Mouse (Mus musculus) kidney, postnatal 36 days (tissue): Measurements from ENCODE around the gene Olfr1359.
"Not testable (repeated sequence)": the region's sequence is repeated elsewhere in the genome, so short reads cannot be mapped to it uniquely, and the experiment has no call there.

ENCODE experiments used
- DNase-seq, 2 experiments: peaks; one replicate each; pipeline ENCODE4 v3.0.0; 2021 to 2022; ENCODE audit warnings: mixed read lengths in 2 of 2

The Olfr1359 gene

DNA sequence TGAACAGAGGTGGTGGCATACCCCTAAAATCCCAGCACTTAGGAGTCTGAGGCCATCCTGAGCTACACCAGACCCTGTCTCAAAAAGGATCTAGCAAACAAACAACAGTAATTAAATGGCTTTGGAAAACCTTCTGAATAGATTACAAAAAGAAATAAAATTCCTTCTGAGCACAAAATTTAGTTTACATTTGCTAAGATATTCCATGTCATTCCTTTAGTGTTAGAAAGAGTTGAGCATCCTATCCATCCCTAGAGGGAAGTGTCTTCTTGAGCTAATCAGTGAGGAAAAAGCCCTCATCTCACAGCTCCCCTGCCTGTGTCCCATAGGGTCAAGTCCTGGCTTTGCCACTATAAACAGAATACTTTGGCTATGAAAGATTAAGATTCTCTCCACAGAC, at the start of gene Olfr1359:
TSS of gene Olfr1359 (plus strand) at position 301 of the 400 bp plus-strand sequence.
- DNase-seq = no peak

DNA sequence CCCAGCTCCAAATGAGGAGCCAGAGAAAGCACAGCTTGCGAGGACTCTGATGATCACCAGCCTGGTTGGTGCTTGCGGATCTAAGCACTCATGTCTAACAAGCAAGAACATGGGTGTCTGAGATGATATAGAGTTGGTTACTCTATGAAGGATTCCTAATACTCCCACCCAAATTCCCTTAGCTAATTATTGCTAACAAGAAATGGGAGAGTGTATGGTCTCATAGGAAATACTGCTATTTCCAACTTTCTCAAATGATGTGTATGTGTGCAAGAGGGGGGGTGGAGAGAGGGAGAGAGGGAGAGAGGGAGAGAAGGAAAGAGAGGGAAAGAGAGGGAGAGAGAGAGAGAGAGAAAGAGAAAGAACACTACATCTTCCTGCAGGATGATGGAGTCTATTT, 34.6 kb upstream of the Olfr1359 start, which contains the start of gene Olfr1361:
TSS of gene Olfr1361 (minus strand) at position 101 of the 400 bp plus-strand sequence.
- DNase-seq = no peak

DNA sequence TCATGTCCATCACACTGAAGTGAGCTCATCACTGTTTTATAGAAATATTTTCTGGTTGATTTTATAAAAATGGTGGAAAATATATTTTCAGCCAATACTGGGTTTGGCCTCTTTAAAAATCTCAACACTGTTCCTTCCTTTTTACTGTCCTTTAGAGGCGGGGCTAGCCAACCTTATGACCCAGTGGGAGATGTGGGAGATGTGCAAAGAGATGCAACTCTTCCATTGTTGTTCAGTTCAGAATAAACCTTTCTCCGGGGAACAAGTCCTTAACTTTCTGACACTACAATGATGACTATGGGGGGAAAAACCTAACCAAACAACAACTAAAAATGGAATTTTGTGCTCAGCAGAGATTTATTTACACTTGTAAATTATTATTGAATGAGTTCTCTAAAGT, 20.6 kb upstream of the Olfr1359 start, which contains the start of gene Olfr1360:
TSS of gene Olfr1360 (minus strand) at position 101 of the 400 bp plus-strand sequence.
- DNase-seq = no peak

DNA sequence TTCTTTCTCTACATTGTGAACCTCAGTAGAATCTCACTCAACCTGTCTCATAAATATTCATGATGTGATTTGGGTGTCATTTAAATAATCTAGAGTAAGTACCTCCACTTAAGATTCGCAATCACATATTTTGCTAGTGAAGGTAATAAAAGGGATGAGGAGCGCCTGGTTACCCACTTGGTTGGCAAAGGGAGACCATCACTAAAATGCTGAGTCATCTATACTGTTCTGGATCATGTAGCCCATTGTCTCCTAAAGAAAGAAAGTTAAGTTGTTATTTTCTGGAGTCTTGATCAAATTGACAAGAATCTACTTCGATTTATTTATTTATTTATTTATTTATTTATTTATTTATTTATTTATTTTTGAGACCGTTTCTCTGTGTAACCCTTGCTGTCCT, 8.8 kb downstream of the Olfr1359 start:
- no peak for DNase-seq

DNA sequence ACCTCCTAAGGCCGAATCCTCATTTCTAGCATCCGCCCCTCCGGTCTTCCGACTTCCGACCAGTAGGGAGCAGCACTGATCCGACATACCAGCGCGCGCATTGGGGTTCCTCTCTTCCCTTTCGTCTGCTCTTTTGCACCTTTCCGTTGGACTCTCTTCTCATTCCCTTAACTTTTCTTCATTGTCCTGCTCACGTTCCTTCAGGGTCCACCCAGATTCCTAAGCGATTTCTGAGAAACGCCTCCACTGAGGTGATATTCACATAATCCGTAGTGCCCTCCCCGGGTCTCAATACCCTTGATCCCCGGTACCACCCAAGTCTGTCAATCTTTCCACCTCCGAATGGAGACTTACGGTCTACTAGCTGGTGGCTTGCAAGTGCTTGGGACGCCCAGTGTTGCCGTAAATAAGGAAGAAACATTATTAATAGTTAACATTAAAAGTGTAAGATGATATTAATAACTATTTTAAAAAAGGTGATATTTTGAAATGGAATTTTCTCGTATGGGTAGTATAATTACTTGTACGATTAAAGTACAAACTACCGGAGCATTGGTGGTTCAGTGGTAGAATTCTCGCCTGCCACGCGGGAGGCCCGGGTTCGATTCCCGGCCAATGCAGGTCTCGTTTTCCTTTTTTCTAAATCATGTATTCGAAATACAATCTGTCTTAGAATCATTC, 12.3 kb downstream of the Olfr1359 start:
- DNase-seq = peak; percentile 87 to 93

DNA sequence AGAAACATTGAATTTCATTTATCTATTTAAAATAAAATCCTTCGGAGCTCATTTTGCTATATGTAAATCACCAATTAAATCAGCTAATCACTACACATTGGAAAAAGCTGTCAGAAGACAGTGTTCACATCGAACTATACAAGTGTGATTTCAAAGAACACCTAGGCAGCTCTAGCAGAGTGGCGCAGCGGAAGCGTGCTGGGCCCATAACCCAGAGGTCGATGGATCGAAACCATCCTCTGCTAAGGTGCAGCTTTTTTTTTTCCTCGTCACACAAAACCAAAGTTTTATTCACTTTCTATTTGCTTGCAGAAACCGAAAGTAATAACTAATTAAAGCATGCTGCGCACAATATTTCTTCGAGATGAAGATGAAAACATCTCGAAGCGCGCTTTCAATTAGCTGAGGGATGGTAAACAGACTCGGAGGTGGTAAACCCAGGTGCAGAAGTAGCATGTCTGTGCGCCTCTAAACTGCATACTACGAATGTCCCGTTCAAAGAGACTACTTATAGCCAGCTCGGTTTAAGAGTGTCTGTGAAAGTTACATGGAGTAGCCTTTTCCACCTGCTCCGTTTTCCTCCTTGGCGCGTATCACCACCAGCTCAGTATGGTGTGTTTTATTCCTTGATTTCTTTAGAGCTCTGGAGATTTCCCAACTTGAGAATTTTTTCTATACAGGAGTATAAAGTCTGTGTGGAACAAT, 13.1 kb downstream of the Olfr1359 start:
- peak; percentile 68 to 81 for DNase-seq

DNA sequence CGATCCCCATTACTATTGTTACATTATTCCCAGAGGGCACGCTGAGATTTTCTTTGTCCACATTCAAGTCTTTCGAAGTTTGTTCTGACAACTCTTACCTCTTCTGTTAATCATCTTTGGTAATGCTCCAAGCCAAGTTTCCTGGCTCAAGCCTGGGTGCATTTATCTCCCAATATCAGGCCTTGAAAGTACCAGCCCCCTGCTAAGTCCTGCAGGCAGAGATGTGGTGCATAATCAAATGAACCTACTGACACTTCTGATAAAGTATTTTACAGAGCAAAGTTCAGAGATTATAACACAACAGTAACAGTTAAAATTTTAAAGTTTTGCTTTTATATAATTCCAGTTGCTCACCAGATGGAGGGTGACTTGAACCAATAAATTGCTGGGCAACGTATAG, 13.8 kb downstream of the Olfr1359 start:
- no peak for DNase-seq

DNA sequence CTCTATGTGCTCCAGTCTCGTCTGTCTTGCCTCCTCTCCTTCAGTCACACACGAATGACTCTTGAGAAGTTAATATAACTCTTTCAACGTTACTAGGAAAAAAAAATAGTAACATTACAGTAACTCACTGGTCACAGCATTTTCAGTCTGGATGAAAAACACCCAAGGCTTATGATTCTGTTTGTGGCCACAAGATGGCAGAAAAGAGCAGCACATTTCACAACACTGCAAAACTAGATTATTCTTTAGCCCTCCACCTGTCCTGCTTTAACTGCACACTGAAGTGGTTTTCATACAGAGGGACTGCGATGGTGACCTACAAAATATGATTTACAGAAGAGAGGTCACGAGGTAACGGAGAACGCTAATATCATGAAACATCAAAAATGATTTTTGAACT, 16.8 kb downstream of the Olfr1359 start:
- peak; percentile 62 to 75 for DNase-seq

DNA sequence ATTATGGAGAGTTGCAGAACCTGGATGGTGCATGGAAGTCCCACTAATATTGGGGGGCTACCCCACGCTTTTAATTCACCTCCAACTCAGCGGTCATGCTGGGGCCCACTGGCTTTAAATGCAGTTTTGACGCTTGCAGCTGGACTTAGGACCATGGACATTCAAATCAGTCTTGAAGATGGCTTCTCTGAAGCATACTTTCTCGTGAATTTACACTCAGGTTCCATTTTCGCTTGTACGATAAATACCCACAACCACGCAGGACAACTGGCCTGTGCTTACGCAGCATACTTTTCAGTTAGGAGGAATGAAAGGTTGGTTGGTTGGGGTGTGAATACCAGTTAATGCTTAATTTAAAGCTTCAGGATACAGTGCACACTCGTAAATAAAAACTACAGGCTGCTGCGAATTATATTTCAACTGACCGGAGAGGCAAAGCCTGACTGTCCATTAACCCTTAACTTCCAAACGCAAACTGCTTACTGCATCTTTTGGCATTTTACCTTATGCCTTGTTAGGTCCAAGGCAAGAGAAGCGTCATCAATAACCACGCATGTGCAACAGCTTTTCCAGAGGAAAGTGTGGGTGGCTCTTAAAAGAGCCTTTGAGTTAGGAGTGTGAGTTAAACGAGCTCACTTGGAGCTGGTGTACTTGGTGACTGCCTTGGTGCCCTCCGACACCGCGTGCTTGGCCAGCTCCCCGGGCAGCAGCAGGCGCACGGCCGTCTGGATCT, 17.4 kb downstream of the Olfr1359 start:
- no peak for DNase-seq

DNA sequence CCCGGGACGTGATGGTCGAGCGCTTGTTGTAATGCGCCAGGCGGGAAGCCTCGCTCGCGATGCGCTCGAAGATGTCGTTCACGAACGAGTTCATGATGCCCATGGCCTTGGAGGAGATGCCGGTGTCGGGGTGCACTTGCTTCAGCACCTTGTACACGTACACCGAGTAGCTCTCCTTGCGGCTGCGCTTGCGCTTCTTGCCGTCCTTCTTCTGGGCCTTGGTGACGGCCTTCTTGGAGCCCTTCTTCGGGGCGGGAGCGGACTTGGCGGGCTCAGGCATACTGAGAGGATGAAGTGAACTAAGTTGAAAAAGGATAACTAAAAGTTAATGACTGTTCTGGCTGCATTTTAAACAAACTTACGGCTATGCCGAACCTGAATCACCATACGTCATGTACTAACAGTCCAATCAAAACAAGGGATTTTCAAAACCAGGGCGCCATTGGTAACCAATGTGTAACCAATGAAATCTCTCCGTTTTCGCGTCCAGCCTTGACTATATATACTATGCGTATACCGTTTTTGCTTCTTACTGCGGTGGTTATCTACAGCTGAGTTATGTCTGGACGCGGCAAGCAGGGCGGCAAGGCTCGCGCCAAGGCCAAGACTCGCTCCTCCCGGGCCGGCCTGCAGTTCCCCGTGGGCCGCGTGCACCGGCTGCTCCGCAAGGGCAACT, 18.1 kb downstream of the Olfr1359 start, which contains the start of the genes Hist1h2bl and Hist1h2ai:
TSS of gene Hist1h2bl (minus strand) at position 280 of the 676 bp plus-strand sequence.
TSS of gene Hist1h2ai (plus strand) at position 559 of the 676 bp plus-strand sequence.
- DNase-seq = peak; percentile 60 to 87

DNA sequence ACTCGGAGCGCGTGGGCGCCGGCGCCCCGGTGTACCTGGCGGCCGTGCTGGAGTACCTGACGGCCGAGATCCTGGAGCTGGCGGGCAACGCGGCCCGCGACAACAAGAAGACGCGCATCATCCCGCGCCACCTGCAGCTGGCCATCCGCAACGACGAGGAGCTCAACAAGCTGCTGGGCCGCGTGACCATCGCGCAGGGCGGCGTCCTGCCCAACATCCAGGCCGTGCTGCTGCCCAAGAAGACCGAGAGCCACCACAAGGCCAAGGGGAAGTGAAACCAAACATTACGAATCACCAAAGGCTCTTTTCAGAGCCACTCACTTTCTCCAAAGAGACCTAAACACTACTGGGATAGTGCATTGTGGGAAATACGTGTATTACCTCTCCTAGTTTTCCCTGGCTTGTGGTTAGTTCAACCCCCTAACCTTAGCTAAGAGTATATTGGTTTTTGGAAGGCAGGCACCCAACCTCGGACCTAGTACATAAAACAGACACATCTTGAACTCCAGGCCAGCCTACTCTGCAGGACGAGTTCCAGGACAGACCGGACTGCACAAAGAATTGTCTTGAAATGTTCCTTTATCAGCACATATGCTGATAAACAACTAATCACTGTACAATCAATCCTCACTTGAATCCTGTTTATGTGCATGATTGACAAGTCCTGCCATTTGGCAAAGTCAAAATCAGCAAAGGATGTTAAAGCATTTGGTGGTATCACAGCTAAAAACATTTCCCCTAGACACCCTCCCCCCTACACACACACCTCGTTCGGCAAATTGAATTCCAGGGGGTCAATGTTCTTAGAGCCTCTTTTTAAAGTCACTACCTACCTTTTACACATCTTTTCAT, 18.9 kb downstream of the Olfr1359 start:
- DNase-seq = not testable (repeated sequence)

DNA sequence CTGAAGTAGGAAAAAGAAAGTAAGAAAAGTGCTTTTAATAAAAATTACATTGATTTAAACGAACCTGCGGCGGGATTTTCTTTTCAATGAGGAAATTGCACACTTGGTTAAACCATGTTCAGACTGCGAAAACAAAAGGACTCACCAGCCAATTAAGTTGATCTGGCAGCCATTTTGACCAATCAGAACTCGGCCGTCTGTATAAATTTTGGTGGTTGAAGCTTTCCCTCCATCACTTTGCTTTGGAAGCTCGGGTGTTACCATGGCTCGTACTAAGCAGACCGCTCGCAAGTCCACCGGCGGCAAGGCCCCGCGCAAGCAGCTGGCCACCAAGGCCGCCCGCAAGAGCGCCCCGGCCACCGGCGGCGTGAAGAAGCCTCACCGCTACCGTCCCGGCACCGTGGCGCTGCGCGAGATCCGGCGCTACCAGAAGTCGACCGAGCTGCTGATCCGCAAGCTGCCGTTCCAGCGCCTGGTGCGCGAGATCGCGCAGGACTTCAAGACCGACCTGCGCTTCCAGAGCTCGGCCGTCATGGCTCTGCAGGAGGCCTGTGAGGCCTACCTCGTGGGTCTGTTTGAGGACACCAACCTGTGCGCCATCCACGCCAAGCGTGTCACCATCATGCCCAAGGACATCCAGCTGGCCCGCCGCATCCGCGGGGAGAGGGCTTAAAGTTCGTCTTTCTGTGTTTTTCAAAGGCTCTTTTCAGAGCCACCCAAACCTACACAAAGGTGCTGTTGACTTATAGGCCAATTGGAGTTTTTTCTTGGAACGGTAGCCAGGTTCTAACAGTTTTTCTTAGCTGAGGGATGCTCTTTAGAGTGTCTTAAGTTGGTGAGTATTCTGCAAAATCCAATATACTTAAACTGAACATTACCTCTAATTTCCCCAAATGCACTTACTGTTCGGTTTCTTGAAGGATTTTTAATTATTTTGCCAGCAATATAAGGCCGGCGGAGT, 19.8 kb downstream of the Olfr1359 start, which contains the start of gene Hist1h3h:
TSS of gene Hist1h3h (plus strand) at position 263 of the 961 bp plus-strand sequence.
- peak; percentile 74 to 78 for DNase-seq

DNA sequence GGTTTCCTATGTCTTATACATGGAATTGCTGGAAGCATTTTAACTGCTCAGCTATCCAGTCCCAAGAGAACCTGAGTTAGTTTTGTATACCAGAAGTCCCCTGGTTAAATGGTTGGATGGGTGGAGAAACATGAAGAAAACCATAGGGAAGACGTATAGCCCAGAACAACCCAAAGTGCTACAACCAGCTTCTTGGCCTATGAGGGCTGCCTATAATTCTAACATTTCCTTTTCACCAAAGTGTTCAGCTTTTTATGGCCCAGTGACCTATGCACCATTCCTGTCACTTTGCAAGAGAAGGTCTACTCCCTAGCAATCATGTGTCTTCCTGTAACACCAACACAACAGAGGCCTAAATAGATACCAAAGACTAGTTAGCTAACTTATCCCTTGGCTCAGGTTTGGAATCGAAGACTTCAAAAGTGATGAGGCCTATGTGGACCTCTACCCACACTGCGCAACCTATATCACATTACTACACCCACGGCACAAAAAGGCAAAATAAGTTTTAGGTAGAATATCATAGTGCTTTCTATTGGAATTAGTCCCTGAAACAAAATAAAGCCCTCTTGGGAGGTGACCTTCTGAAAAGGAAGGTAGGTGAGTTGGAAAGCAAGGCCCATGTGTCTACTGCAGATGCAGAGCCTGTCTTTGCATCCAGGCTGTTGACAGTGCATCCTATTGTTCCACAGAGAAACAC, 20.6 kb downstream of the Olfr1359 start:
- no peak for DNase-seq

DNA sequence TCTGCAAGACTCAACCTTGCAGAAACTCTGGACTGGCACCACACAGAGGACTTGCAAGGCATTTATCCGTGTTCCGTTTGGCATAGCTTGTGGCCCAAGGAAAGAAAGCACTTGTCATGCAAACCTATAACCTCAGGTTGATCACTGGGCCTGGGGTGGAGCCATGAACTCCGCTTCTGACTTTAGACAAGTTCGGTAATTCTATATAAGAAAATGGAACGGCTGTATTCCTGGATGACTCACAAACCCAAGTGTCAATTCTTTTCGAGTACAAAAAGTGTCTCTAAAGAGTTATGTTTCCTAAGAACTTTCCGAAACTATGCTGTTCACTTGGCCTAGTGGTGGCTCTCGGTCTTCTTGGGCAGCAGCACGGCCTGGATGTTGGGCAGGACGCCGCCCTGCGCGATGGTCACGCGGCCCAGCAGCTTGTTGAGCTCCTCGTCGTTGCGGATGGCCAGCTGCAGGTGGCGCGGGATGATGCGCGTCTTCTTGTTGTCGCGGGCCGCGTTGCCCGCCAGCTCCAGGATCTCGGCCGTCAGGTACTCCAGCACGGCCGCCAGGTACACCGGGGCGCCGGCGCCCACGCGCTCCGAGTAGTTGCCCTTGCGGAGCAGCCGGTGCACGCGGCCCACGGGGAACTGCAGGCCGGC, 23.3 kb downstream of the Olfr1359 start:
- not testable (repeated sequence) for DNase-seq

DNA sequence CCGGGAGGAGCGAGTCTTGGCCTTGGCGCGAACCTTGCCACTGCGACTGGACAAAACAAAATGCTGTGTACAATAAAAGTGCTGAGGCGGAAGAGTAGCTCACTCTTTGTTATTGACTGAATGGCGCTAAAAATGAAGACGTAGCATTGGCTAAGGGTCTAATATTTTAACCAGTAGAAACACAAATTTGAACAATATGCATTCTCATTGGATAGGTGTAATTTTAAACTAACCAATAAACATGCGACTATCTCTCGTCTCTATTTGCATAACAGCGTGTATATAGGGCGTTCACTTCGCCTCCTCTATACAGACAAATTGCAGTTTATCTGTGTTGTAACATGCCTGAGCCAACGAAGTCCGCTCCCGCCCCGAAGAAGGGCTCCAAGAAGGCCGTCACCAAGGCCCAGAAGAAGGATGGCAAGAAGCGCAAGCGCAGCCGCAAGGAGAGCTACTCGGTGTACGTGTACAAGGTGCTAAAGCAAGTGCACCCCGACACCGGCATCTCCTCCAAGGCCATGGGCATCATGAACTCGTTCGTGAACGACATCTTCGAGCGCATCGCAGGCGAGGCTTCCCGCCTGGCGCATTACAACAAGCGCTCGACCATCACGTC, 24.0 kb downstream of the Olfr1359 start, which contains the start of gene Hist1h2bm:
TSS of gene Hist1h2bm (plus strand) at position 288 of the 616 bp plus-strand sequence.
- peak; percentile 37 to 76 for DNase-seq

DNA sequence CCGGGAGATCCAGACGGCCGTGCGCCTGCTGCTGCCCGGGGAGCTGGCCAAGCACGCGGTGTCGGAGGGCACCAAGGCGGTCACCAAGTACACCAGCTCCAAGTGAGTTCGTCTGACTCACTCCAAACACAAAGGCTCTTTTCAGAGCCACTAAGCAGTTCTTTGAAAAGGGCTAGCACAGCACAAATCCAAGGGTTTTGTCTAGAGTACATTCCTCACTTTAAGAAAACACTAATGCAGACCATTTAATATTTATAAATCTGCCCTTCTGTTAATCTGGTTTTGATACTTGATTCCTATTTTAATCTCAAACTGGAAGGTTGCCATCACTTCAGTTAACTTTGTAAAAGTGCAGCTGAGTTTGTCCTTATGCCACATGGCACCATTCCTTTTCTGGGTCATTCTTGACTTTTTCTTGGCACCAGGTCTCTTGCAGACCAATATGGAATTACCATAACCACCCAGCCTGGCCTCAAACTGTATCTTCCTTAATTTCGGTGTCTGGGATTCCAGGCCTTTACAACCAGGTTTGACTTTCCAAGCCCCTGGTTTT, 24.5 kb downstream of the Olfr1359 start:
- DNase-seq = no peak

DNA sequence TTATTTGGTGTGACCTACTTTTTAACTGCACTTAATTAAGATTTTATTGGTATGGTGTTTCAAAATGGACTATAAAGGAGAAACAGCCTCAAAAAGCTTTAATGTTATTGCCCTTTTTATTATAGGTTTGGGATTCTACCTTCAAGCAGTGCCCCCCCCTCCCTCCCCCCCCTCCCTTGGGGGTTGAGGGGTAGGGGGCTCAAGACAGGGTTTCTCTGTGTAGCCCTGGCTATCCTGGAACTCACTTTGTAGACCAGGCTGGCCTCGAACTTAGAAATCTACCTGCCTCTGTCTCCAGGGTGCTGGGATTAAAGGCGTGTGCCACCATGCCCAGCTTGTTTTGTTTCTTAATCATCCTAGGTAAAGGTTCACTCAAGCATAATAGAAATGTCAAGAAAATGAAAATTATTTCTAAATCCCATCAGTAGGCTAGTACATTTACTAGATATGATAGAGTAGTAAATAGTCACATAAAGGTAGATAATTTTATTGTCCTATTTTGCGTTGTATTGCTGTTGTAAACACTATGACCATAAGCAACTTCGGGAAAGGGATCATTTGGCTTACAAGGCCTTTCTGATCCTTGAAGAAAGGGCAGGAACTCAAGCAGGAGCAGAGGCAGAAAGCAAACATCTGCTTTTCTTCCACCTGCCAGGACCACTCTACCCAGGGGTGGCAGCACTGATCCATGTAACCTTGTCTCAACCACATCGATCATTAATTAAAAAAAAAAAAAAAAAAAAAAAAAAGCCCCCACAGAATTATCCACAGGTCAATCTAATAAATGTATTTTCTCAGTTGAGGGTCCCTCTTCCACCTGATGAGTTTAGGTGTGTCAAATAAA, 25.3 kb downstream of the Olfr1359 start:
- no peak for DNase-seq
